Mouse (Mus musculus): Measurements from ENCODE around the gene Trpc1. TPM values are rescaled to one million over a fixed set of nuclear protein-coding genes. Genes with fewer than 3 reads are reported as not detected.

Trpc1 gene
- total RNA-seq (2021) = 10 to 100 TPM; 46.8 to 52.1 TPM

DNA sequence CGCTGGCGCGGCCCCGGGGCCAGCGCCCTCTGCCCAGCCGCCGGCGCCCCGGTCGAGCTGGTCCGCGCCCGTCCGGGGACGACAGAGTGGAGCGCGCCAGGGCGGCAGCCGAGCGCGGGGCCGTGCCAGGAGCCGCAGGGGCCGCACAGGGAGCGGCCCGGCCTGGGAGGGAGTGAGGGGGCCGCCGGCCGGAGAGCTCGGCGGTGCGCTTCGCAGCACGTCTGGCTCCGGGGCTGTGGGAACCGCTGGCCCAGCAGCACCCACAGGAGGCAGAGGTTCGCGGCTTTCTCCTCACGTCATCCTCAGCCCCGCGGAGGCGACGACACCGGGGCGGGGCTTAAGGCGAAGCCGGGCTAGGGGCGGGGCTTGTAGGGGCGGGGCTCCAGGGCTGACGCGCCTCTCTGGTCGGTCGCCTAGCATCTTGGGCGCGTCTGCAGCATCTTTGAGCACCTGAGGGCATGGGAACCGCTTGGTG, at the start of gene Trpc1:
Gene Trpc1 (minus strand): TSS at position 339 of the 475 bp plus-strand sequence.
- peak; percentile 61 to 85 for DNase-seq (ENCODE audit: extremely low spot score in 1 of 2, low spot score in 2 of 2)
- intact Hi-C loops (cut with DNase I) = no loop called here

DNA sequence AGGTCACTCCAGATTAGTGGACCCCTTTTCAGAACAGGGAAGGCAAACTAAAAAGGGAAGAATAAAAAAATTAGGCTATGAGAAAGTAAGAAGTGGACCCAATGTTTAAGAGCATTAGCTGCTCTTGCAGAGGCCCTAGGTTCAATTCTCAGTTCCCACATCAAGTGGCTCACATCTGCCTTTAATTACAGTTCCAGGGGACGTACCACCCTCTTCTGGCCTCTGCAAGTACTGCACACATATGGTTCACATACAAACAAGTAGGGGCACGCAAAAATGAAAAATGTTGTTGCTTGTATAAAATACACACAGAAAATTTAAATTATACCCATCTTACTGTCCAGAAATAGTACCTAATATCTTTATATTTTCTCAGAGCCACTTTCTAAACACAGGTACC, 46.1 kb upstream of the Trpc1 start:
- intact Hi-C loops (cut with DNase I) = no loop called here
- no peak for DNase-seq (ENCODE audit: extremely low spot score in 1 of 2, low spot score in 2 of 2)

DNA sequence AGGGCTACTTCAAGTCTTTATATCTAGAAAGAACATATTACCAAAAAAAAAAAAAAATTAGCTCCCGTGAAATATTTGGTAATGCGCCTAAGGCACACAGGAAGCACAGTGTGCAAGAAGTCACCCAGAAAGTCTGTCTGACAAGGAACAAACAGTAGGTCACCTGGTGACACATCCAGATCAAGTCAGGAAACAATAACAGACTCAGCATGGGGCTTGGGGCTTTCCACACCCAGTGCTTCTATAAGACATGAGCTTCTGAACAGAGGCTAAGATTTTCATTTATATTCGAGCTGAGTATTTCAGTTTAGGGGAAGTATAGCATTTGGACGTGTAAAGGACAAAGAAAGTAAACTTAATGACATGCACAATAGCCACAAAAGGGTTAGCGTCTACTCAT, 45.7 kb upstream of the Trpc1 start:
- intact Hi-C loops (cut with DNase I) = no loop called here
- DNase-seq (ENCODE audit: extremely low spot score in 1 of 2, low spot score in 2 of 2) = no peak

DNA sequence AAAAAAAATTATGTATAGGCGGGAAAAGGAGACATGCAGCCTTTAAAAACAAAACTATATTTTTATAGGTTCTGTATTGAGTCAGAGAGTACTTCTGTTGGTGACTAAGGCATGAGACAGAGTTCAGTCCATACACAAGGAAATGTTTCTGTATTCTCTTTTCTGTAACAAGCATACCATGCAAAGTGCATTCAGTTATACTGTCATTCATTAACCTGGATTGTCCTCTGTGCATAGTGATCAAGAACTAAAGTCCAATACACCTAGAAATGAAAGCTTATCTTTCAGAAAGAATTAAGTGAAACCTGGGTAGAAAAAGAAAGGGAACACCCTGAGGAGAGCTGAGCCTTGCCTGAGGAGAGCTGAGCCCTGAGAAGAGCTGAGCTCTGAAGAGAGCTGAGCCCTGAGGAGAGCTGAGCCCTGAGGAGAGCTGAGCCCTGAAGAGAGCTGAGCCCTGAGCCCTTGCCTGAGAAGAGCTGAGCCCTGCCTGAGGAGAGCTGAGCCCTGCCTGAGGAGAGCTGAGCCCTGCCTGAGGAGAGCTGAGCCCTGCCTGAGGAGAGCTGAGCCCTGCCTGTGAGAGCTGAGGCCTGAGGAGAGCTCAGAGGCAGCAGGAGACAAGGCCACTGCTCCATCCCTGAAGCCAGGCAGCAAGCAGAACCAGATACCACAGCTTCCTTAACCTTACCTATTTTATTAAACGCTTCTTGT, 45.1 kb upstream of the Trpc1 start:
- intact Hi-C loops (cut with DNase I) = no loop called here
- no peak for DNase-seq (ENCODE audit: extremely low spot score in 1 of 2, low spot score in 2 of 2)

DNA sequence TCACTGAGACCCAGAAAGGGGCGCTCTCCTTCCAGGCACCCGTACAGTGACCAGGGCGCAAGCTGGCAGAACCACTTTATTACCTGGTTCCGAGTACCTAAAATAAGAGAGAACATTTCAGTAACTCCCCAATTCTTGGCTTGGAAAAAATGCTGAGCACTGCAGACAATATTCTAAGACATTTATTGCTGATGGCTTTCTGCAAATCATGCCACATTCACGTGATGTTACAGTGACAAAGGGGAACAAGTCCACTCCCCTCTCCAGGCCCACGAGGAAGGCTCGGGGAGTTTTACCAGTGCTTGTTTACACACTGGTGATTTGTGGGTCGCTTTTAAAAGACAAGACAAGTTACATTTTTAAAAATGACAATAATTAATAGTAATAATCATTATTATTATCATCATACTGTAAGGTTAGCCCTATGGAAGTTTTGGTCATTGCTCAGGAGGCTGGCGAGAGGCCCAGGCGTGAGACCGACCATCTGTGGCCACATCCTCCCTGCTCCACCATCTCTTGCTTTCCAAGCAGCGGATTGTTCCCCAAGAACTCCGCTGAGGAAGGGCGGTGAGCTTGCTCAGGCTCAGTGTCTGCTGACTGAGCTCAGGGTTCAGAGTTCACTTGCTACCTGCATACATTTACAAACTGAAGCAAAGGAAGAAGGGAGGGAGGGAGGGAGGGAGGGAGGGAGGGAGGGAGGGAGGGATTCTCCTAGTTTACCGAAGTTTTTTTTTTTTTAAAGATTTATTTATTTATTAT, 44.0 kb upstream of the Trpc1 start:
- intact Hi-C loops (cut with DNase I) = no loop called here
- no peak for DNase-seq (ENCODE audit: extremely low spot score in 1 of 2, low spot score in 2 of 2)

DNA sequence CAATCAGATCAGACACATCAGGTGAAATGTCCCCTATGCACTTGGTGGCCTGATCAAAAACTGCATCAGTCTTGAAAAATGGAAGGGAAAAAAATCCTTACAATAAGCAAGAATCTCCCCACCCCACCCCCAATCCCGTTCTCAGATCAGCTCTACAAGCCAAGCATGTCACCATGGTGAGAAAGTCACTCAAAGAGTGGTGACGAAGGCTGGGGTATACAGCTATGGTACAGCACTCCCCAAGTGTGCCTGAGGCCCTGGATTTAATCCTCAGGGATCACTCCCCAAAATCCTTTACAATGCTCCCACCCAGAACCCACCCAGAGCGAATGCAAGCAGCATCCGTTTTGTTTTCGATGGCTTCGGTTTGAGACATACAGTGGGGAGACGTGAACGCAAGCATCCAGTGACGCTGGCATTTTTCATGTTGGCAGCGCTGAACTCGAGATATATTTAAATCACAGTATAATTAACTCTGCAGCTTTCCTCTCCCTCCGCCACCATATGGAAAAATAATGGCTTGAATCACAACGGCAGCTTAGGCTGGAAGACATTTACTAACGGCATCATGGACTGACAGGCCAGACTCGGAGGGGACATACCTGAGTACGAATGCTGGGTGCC, 34.8 kb upstream of the Trpc1 start:
- peak in 1 of 2 experiments; percentile 14 for DNase-seq (ENCODE audit: extremely low spot score in 1 of 2, low spot score in 2 of 2)
- intact Hi-C loops (cut with DNase I) = no loop called here

DNA sequence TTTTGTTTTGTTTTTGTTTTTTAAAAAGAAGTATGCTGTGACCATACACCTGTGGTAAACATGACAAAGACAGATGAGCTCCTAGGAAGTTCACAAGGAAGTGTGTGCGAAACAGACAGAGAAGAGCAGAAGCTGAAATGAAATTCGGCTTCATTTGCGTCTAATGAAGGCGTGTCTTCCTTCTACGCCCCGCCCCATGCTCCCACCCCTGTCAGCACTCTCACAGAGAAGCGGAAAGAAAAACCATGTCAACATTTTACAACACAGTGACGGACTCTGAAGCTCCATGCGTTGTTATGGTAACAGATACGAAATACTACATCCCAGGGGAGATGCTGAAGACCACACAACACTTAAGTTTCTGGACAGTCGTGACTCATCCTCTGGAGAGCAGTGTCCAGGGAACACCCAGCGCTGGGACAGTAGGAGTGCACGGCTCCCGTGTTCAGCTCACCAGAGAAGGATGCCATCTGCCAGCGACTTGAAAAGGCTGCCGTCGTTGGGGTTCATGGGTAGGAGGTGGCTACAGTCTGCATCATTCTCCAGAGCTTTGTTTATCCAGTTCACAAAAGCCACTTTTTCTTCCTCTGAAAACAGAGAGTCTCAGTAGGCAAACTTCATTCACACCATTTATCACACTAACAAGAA, 33.6 kb upstream of the Trpc1 start:
- no peak for DNase-seq (ENCODE audit: extremely low spot score in 1 of 2, low spot score in 2 of 2)
- intact Hi-C loops (cut with DNase I) = no loop called here

DNA sequence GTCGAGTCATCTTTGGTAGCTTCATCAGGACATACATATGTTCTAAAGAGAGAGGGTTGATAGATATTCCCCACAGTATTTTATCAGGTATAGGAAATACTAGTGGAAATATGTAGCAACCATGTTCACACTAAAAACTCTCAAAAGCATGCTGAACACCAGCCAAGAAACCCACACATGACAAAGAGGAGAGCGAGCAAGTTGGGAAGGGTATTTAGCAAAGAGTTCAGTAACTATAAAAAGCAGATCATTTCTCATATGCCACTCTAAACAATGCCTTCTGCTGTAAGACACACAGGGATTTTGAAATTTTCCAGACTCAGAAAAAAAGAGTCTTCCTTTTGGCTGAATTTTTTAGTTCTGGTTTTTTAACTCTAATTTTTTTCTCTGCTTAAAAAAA, 21.5 kb upstream of the Trpc1 start:
- intact Hi-C loops (cut with DNase I) = no loop called here
- no peak for DNase-seq (ENCODE audit: extremely low spot score in 1 of 2, low spot score in 2 of 2)

DNA sequence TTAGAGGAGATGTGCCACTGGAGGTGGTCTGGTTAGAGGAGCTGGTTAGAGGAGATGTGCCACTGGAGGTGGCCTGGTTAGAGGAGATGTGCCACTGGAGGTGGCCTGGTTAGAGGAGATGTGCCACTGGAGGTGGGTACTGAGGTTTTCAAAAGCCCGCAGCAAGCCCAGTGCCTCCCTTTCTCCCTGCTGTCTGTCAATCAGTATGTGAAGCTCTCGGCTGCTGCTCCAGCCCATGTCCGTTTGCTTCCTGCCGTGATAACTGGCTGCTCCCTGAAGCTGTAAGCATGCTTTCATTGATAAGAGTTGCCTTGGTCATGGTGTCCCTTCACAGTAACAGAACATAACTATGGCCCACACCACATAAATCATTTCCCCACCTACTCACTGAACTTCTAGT, 13.0 kb upstream of the Trpc1 start:
- no peak for DNase-seq (ENCODE audit: extremely low spot score in 1 of 2, low spot score in 2 of 2)
- intact Hi-C loops (cut with DNase I) = no loop called here

DNA sequence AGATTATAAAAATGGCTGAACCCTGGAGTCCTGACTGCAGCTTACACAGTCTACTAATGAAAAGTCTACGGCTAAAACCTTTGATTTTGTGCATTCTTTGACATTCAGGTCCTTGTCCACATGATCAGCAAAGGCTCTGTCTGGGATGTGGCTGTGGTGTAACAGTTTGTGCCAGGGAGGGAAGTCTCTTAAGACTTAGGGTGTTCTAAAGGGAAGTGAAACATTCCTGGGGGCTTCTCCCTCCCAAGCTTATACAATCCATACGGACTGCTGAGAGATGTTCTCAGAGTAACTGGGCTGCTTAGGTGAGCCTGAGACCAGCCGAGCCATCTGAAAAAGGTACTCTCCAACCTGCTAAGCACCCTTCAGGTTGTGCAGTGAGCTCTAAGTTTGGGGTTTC, 12.1 kb upstream of the Trpc1 start:
- no peak for DNase-seq (ENCODE audit: extremely low spot score in 1 of 2, low spot score in 2 of 2)
- intact Hi-C loops (cut with DNase I) = no loop called here

DNA sequence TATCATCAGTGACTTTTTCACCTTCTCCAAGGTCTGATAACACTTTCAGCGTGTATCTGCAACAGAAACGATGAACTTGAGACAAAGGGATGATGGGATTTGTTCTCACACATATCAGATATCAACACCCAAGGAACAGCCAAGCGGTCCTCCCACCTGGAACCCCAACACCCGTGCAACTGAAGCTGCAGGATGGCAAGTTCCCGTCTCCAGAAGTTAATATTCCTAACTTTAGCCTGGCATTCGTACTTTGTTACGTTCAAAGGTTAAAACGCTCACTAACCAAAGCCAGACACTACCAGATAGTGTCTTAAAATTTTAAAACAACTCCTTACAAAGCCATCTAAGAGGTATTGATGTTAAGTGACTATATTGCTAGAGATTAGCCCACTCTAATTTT, 11.2 kb upstream of the Trpc1 start:
- intact Hi-C loops (cut with DNase I) = no loop called here
- no peak for DNase-seq (ENCODE audit: extremely low spot score in 1 of 2, low spot score in 2 of 2)

DNA sequence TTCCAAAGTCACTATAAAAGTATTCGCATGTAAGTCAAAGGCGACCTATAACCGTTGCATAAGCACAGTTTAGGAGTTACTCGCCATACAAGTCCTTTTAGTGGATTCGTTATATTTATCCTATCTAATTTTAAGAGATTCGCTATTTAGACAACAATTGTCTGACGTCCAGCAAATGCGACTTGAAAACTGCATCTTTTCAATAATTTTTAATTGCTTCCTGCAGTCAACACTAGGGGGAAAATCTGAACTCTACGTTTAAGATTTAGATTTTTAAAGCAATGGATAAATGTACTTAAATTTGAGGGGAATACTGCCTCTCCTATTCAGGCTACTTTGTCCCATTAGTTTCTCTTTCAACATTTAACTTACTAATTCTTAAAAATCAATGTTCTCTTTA, 571 bp upstream of the Trpc1 start:
- intact Hi-C loops (cut with DNase I) = no loop called here
- no peak for DNase-seq (ENCODE audit: extremely low spot score in 1 of 2, low spot score in 2 of 2)

DNA sequence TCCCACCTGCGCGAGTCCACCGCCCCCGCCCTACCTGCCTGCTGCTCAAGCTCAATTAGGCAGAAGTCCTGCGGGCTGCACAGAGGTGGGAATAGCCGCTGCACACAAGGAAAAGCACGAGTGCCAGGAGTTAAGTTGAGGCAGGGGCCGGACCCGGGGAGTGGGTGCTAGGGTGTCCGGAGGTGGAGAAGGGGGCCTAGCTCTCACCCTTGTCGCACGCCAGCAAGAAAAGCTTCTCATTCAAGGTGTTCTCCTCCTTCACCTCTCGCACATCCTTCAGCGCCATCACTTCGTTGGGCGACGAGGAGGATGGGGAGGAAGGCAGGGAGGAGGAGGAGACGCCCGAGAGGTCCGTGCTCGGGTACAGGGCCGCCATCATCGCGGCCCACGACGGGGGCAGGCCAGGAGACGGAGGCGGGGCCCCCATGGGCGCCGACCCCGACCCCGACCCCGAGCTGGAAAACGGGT, 680 bp downstream of the Trpc1 start:
- intact Hi-C loops (cut with DNase I) = loop anchor here (5.0 kb wide), 1 partner anchor 108 kb away; the partner anchor contains the start of gene Atr
- peak; percentile 8 to 38 for DNase-seq (ENCODE audit: extremely low spot score in 1 of 2, low spot score in 2 of 2)

DNA sequence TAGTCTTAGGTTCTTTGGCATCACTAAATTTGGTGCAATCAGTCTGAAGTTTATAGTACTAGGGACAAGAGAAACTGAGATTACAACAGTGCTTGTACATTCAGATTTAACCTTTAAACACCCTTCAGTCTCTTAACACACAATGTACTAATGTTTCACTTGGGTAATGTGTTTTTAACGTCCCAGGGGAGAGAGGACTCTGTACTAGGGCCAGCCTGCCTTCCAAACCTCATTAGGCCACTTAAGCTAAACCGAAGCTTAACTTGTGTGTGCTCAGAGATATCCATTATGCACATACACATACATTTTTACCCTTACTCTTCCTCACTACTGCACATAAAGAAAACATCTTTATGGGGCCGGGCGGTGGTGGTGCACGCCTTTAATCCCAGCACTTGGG, 2.9 kb downstream of the Trpc1 start:
- intact Hi-C loops (cut with DNase I) = loop anchor here (5.0 kb wide), 1 partner anchor 110 kb away; the partner anchor contains the start of gene Atr
- DNase-seq (ENCODE audit: extremely low spot score in 1 of 2, low spot score in 2 of 2) = no peak

DNA sequence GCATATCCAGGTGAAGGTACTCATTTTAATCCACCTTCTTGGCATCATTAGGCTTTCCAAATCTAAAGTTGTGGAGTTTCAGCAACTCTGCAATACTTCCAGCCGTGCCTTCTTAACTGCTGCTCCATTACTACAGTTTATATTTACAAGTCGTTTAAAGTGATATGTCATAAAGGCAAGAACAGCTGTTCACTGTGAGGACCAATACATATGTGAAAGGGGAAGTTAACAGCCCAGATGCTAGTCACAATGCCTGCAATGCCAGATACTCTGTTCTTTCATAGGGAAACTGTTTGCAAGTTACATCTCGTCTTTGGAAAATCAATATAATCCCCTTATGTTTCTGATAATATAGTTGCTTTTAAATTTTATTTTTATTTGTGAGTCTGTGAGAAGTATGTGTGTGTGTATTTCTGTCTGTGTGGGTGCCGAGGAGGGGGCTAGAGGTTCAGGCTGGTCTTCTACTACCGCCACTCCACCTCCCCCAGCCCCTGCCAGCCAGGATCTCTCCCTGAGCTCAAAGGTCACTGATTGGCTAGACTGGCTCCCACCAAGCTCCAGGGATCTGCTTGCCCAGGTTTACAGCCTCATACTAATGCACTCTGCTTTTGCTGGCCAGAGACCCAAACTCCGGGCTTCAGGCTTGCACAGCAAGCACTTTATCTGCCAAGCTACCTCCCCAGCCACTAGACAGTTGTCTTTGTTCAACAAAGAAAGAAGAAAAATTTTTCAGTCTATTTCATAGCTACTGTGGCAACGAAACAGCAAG, 5.1 kb downstream of the Trpc1 start:
- intact Hi-C loops (cut with DNase I) = loop anchor here (5.0 kb wide), 1 partner anchor 112 kb away; the partner anchor contains the start of gene Atr
- DNase-seq (ENCODE audit: extremely low spot score in 1 of 2, low spot score in 2 of 2) = no peak

DNA sequence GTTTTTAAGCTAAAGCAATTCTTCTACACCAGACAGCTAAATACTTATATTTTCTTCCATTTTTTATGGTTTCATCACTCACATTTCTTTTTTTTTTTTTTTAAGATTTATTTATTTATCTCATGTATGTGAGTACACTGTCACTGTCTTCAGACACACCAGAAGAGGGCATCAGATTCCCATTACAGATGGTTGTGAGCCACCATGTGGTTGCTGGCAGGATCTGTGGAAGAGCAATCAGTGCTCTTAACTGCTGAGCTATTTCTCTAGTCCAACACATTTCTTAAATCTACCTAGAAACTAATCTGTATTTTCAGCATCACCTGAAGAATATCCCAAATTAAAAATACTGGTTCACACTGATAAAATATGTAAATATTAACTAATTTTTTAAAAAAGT, 13.9 kb downstream of the Trpc1 start:
- no peak for DNase-seq (ENCODE audit: extremely low spot score in 1 of 2, low spot score in 2 of 2)
- intact Hi-C loops (cut with DNase I) = loop anchor here (5.0 kb wide), 1 partner anchor 116 kb away; no protein-coding TSS in a partner anchor

DNA sequence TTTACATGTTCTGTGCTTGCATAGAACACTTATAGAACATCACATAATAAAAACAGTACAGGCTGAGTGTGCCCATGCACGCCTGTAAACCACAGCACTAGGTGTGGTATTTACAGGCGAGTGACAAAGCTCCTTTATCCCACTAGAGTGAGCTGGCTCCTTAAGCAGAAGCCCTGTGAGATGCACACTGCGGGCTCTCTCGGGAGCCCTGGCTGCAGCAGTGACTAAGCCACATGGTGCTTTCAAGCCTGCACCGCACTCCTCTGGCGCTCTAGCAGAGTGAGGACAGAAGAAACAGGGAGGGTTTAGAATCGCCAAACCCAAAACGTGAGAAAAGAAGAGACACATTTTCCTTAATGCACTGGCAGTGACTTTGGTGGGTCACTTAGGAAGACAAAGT, 37.6 kb downstream of the Trpc1 start:
- no peak for DNase-seq (ENCODE audit: extremely low spot score in 1 of 2, low spot score in 2 of 2)
- intact Hi-C loops (cut with DNase I) = loop anchor here (5.0 to 10.0 kb wide), 2 partner anchors 142 to 220 kb away; partner anchors contain the start of gene Atr

DNA sequence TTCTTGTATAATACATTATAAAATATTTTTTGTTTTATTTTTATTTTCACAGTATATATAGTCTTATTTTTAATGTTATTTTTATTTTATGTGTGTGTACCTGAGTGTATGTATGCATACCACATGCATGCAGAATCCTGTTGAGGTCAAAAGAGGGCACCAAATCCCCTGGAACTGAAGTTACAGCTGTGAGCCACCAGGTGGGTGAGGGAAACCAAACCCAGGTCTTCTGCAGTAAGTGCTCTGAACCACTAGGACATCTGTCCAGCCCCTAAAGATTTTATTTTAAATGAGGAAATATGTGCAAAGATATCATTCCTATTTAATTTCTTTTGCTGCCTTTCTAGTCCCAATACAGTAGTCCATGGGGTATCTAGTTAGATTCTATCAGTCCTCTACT, 41.2 kb downstream of the Trpc1 start:
- intact Hi-C loops (cut with DNase I) = no loop called here
- DNase-seq (ENCODE audit: extremely low spot score in 1 of 2, low spot score in 2 of 2) = no peak
